Mouse (Mus musculus) midbrain, embryonic 11.5 days (tissue): ENCODE data around the gene Ccr2. TPM values are rescaled to one million over a fixed set of nuclear protein-coding genes. Genes with fewer than 3 reads are reported as not detected.

ENCODE experiments used
- ATAC-seq: fragments of 200-750 bp; cut with Nextera tagmentation; 2 replicates; pipeline ENCODE4 v1.8.0; 2017; ENCODE audit warnings: moderate TSS enrichment, moderate library complexity; ENCODE audit not compliant: low FRiP score
- DNase-seq: peaks from one replicate; pipeline ENCODE4 v3.0.0; 2015; ENCODE audit warnings: low spot score; ENCODE audit errors: missing footprints
- H3K27ac ChIP-seq: fragments of 300-500 bp; sonication (generic); 2 replicates; pipeline ENCODE4 v1.5.1; 2014; ENCODE audit warnings: low read depth, low read length
- H3K27me3 ChIP-seq: fragments of 300-500 bp; sonication (generic); 2 replicates; pipeline ENCODE4 v1.6.1; 2014; ENCODE audit warnings: mild to moderate bottlenecking, low read length, moderate library complexity, mixed read lengths; ENCODE audit not compliant: control insufficient read depth, insufficient read depth
- H3K36me3 ChIP-seq: fragments of 300-500 bp; sonication (generic); 2 replicates; pipeline ENCODE4 v1.6.1; 2014; ENCODE audit warnings: mild to moderate bottlenecking, low read length, moderate library complexity, mixed read lengths; ENCODE audit not compliant: control insufficient read depth, insufficient read depth
- H3K4me1 ChIP-seq: fragments of 300-500 bp; sonication (generic); 2 replicates; pipeline ENCODE4 v1.6.1; 2014; ENCODE audit warnings: low read length; ENCODE audit not compliant: control insufficient read depth, insufficient read depth
- H3K4me2 ChIP-seq: fragments of 300-500 bp; sonication (generic); 2 replicates; pipeline ENCODE4 v1.6.1; 2014; ENCODE audit warnings: mild to moderate bottlenecking, moderate library complexity
- H3K4me3 ChIP-seq: fragments of 300-500 bp; sonication (generic); 2 replicates; pipeline ENCODE4 v1.5.1; 2014; ENCODE audit warnings: low read depth, low read length
- H3K9ac ChIP-seq: fragments of 300-500 bp; sonication (generic); 2 replicates; pipeline ENCODE4 v1.6.1; 2014; ENCODE audit warnings: low read length
- H3K9me3 ChIP-seq: fragments of 300-500 bp; sonication (generic); 2 replicates; pipeline ENCODE4 v1.6.1; 2016; ENCODE audit warnings: low read length; ENCODE audit not compliant: control insufficient read depth
- WGBS: fragments of 180-500 bp; shearing (Covaris S2); extraction: QIAGEN DNeasy Blood & Tissue Kit; methylation state at CpG from one replicate; pipeline ENCODE4 v1.1.7; 2014; 5-methylcytosine and 5-hydroxymethylcytosine counted together
- polyA plus RNA-seq: library from polyadenylated mRNA; unstranded; fragments of >200 nt; fragmentation: Nextera tagmentation; extraction: Ambion mirVana; gene quantifications from 2 replicates; pipeline ENCODE4 v1.2.1, GENCODE M21; 2014

The Ccr2 gene
- polyA plus RNA-seq, 1 experiment from 2014 or later: 0.33 TPM

DNA sequence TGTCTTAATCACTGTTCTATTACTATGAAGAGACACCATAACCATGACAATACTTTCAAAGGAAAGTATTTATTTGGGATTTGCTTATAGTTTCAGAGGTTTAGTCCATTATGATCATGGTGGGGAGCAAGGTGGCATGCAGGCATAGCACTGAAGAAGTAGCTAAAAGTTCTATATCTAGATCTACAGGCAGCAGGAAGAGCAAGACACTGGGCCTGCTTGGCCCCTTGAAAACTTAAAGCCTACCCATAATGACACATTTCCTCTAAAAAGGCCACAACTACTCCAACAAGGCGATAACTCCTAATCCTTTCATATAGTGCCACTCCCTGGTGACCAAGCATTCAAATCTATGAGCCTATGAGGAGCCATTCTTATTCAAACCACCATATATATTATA, 10.2 kb downstream of the Ccr2 start:
- DNase-seq: no peak
- H3K27ac ChIP-seq: no peak overlapping the region
- H3K9ac ChIP-seq: no peak overlapping the region
- no peak for ATAC-seq
- H3K4me3 ChIP-seq: no peak overlapping the region
- no peaks in the 10 kb centered on the region for H3K27me3 ChIP-seq
- no peaks in the 10 kb centered on the region for H3K9me3 ChIP-seq
- no peaks in the 10 kb centered on the region for H3K36me3 ChIP-seq
- 83% methylated on average over 1 of the region's 1 CpGs for WGBS
- H3K4me2 ChIP-seq: no peak overlapping the region
- no peaks in the 10 kb centered on the region for H3K4me1 ChIP-seq

DNA sequence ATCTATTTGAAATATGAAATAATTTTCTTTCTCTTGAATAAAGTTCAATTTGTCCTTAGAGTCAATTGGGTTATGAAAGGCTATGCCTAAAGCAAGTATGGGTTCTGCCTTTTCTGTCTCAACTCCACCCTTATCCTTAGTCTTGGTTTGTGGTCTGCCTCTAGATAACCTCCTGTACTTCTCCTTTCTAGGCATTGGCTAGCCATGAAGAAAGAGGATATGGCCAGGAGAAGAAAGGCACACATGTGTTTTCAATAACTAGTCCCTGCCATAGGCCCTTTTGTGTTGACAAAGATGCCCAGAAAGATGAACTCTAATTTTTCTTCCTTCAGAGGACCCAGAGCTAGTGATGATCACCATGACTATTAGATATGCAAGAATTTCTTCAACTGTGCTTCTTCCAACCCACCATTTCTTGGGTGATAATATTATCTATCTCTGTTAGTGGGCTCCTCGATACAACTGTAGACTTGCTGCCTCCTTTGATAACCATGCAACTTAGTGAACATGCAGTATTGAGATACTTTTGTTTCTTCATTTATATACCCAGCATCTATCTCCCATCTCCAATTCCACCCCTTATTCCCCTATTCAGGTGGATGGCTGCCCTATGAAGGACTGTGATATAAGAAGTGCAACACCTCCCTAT, 11.0 kb downstream of the Ccr2 start:
- Histone ChIP-seq H3K4me2 (no peak overlapping the region), H3K9me3 (no peaks in the 10 kb centered on the region), H3K9ac (no peak overlapping the region), H3K4me3 (no peak overlapping the region), H3K27ac (no peak overlapping the region), H3K4me1 (no peaks in the 10 kb centered on the region), H3K36me3 (no peaks in the 10 kb centered on the region), H3K27me3 (no peaks in the 10 kb centered on the region)
- ATAC-seq (no peak), DNase-seq (no peak)
- WGBS: 83% methylated on average over 1 of the region's 1 CpGs

DNA sequence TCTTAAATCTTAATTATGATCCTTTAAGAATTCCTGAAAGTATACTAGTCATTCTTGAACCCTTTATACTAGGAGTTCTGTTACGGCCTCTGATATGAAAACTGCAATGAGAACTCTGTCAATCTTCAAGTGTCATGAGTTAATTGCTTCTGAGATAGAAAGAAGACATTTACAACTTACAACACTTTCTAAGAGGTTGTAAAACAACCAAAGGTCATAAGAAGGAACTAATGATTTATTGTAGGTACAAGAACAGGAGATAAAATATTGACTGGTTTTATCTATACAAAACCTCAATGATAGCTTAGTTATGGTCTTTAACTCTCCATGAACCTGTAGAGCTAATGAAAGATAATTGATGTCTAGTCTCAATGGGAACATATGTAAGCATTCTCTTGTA, 12.0 kb downstream of the Ccr2 start:
- no peaks in the 10 kb centered on the region for H3K27me3 ChIP-seq
- DNase-seq: no peak
- no peak overlapping the region for H3K27ac ChIP-seq
- H3K9me3 ChIP-seq: no peaks in the 10 kb centered on the region
- no peak for ATAC-seq
- H3K36me3 ChIP-seq: no peaks in the 10 kb centered on the region
- H3K4me3 ChIP-seq: no peak overlapping the region
- WGBS: 96% methylated on average over 1 of the region's 1 CpGs
- H3K9ac ChIP-seq: no peak overlapping the region
- H3K4me1 ChIP-seq: no peaks in the 10 kb centered on the region
- no peak overlapping the region for H3K4me2 ChIP-seq

DNA sequence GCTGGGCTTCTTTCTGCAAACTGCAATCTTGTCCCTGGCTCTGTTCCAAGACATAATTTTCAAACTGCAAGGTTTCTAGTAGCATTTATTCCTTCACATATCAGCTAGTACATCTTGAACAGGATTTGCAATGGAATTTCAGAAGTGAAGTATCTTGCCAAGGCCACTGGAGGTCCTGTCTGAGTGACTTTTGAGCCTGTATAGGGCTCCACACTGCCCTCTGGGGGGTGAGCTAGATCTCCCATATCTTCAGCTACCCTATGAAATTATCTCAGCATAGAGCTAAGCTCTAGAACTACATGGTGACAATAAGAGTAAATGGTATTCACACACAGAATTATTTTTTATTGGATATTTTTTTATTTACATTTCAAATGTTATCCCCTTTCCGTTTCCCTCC, 16.7 kb downstream of the Ccr2 start:
- no peak overlapping the region for H3K4me3 ChIP-seq
- H3K27ac ChIP-seq: no peak overlapping the region
- H3K9me3 ChIP-seq: no peaks in the 10 kb centered on the region
- DNase-seq (no peak), ATAC-seq (no peak)
- H3K27me3 ChIP-seq: no peaks in the 10 kb centered on the region
- no peak overlapping the region for H3K9ac ChIP-seq
- H3K4me2 ChIP-seq: no peak overlapping the region
- no peaks in the 10 kb centered on the region for H3K36me3 ChIP-seq
- no peaks in the 10 kb centered on the region for H3K4me1 ChIP-seq
- 90% methylated on average over 1 of the region's 1 CpGs for WGBS

DNA sequence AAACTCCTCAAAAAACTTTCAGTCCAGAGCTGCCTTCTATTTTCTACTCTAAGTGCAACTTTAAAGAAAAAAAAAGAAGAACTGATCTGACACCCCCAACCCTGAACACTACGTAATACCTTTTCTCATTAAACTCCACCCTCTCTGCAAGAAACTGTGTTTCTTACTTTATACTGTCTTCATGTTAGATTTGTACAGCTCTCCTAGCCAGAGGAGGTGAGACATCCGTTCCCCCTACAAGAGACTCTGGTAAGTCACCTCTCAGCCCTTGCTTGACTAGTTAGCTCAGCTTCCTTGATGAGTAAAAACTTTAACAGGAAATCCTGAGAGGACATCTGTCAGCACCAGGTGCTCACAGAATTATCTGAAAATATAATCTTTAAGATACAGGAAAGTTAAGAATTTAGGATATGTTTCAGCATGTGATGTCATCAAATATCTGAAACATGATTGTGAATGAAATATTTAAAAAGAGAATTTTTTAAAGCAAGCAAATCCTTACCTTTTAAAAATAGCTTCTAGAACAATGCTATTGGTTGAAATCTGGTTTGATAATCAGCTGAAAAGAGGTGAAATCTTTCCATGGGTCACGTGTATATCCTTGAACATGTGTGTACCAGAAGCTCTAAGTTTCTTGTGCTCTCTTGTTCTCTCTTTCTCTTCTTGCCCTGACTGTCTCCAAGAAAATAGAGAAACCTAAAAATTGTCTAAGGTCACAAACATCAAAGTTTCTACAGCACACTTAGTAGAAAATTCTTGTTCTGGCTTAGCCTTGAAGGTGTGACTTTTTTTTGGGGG, 19.8 kb downstream of the Ccr2 start, which contains the start of gene Ccr5:
Ccr5 (plus strand) TSS at position 157 of the 798 bp plus-strand sequence.
- H3K9ac ChIP-seq: no peak within 1 kb of the TSS
- H3K4me2 ChIP-seq: no peak within 1 kb of the TSS
- H3K4me3 ChIP-seq: no peak within 1 kb of the TSS
- ATAC-seq (no peak), DNase-seq (no peak)
- H3K27me3 ChIP-seq: no peaks in the 10 kb centered on the region
- H3K27ac ChIP-seq: no peak within 1 kb of the TSS
- H3K4me1 ChIP-seq: no peaks in the 10 kb centered on the region
- no peaks in the 10 kb centered on the region for H3K9me3 ChIP-seq
- no peaks in the 10 kb centered on the region for H3K36me3 ChIP-seq
- 81% methylated on average over 3 of the region's 3 CpGs for WGBS

DNA sequence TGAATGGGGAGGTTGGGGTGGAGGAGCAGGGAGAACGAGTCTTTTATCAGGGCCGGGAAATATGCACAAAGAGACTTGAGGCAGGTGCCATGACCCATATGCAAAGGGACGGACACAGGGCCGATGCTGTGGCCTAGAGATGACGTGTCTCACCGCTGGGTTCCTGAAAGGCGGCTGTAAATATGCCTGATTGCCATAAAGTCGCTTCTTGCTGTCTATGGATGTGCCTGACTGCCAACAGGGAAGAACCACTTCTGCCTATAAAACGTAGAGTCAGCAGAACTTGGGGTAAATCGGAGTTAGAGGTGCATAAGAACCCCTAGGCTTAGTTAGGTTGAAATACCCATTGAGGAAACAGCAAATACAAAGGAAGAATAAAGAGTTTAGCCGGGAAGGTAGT, 23.8 kb downstream of the Ccr2 start:
- Histone ChIP-seq H3K4me1 (no peaks in the 10 kb centered on the region), H3K9ac (no peak overlapping the region), H3K4me2 (no peak overlapping the region), H3K27ac (no peak overlapping the region), H3K9me3 (no peaks in the 10 kb centered on the region), H3K4me3 (no peak overlapping the region), H3K36me3 (no peaks in the 10 kb centered on the region), H3K27me3 (no peaks in the 10 kb centered on the region)
- WGBS: 87% methylated on average over 11 of the region's 11 CpGs
- no peak for DNase-seq
- no peak for ATAC-seq

DNA sequence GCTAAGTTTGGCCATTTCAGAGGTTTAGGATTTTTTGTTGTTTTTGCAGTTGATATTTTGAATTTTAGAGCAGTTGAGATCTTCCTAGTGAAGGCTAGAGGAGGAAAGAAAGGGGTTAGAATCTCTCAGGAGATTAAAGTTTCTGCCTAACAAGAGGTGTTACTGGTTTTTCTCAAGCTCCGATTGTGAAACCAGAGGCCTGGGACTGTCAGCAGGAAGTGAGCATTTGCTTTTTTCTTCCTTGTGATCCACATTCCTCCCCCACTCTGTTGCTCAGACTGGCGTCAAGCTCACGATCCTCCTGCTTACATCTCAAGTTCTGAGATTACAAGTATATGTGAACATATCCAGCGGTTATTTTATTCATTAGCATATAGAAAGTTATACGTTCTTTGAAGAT, 24.6 kb downstream of the Ccr2 start:
- H3K4me2 ChIP-seq: no peak overlapping the region
- no peak overlapping the region for H3K27ac ChIP-seq
- ATAC-seq: no peak
- H3K27me3 ChIP-seq: no peaks in the 10 kb centered on the region
- no peaks in the 10 kb centered on the region for H3K9me3 ChIP-seq
- no peaks in the 10 kb centered on the region for H3K4me1 ChIP-seq
- no peaks in the 10 kb centered on the region for H3K36me3 ChIP-seq
- no peak overlapping the region for H3K9ac ChIP-seq
- 53% methylated on average over 5 of the region's 5 CpGs for WGBS
- no peak overlapping the region for H3K4me3 ChIP-seq
- DNase-seq: no peak

DNA sequence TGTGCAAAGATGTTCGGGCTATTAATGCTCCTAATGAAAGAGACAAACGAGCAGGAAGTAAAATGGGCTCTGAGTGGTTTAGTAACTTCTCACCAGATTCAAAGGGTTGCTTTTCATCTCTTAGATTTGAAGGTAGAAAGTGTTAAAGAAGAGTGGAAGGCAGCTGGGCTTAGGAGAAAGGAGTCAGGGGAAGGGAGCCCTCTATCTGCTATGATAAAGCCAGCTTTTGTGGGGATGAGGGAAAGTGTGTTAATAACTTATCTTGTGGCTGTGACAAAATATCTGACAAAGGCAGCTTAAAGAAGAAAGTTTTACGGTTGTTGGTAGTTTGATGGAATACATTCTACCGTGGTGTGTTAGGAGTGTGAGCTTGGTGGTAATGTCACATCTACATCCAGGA, 25.7 kb downstream of the Ccr2 start:
- Histone ChIP-seq H3K9me3 (no peaks in the 10 kb centered on the region), H3K4me1 (no peaks in the 10 kb centered on the region), H3K27me3 (no peaks in the 10 kb centered on the region), H3K4me2 (no peak overlapping the region), H3K4me3 (no peak overlapping the region), H3K36me3 (no peaks in the 10 kb centered on the region), H3K27ac (no peak overlapping the region), H3K9ac (no peak overlapping the region)
- 73% methylated on average over 4 of the region's 4 CpGs for WGBS
- DNase-seq (no peak), ATAC-seq (no peak)

DNA sequence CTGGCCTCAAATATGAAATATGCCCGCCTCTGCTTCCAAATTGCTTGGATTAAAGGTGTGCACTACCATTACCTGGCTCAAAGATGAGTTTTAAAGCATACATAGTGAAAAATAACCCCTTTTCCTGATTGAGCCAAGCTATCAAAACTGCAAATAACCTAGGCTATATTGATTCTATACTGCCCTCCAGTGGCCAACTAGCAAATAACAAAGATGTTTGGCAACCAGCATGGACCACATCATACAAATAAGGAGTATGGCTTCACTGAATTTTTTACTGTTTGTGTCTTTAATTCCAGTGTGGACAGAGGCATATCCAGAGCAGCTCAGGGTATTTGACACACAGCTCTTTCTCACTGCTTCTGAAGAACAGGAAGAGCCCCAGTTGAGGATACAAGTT, 26.6 kb downstream of the Ccr2 start:
- Histone ChIP-seq H3K9me3 (no peaks in the 10 kb centered on the region), H3K4me3 (no peak overlapping the region), H3K27me3 (no peaks in the 10 kb centered on the region), H3K9ac (no peak overlapping the region), H3K4me2 (no peak overlapping the region), H3K4me1 (no peaks in the 10 kb centered on the region), H3K27ac (no peak overlapping the region), H3K36me3 (no peaks in the 10 kb centered on the region)
- 7% methylated on average over 1 of the region's 1 CpGs for WGBS
- ATAC-seq (no peak; the same call in 1 of the 2 replicates), DNase-seq (peak; percentile 92)
